Mouse (Mus musculus) lung, postnatal 0 days (tissue): Measurements from ENCODE around the gene Ube2r2. TPM values are rescaled to one million over a fixed set of nuclear protein-coding genes. Genes with fewer than 3 reads are reported as not detected.

Experiments used
- ATAC-seq: fragments of 200-750 bp; cut with Nextera tagmentation; 2 replicates; pipeline ENCODE4 v1.8.0; 2017; ENCODE audit warnings: moderate library complexity
- DNase-seq: peaks from one replicate; pipeline ENCODE4 v3.0.0-alpha.2; 2016; ENCODE audit warnings: low spot score
- H3K27ac ChIP-seq: fragments of 300-500 bp; sonication (generic); 2 replicates; pipeline ENCODE4 v1.5.1; 2014; ENCODE audit warnings: antibody characterized with exemption, mild to moderate bottlenecking, low read length, mixed read lengths
- H3K27me3 ChIP-seq: fragments of 300-500 bp; sonication (generic); replicated peaks from 2 replicates; pipeline ENCODE4 v1.6.1; 2014; ENCODE audit warnings: low read length, mixed read lengths; ENCODE audit not compliant: insufficient read depth
- H3K36me3 ChIP-seq: fragments of 300-500 bp; sonication (generic); 2 replicates; pipeline ENCODE4 v1.6.1; 2014; ENCODE audit warnings: low read length, mixed read lengths; ENCODE audit not compliant: insufficient read depth
- H3K4me1 ChIP-seq: fragments of 300-500 bp; sonication (generic); 2 replicates; pipeline ENCODE4 v1.6.1; 2014; ENCODE audit warnings: antibody characterized with exemption, low read depth, low read length, mixed read lengths; ENCODE audit not compliant: insufficient read depth
- H3K4me2 ChIP-seq: fragments of 300-500 bp; sonication (generic); replicated peaks from 2 replicates; pipeline ENCODE4 v1.6.1; 2014; ENCODE audit warnings: low read depth, mild to moderate bottlenecking, low read length, moderate library complexity, mixed read lengths
- H3K4me3 ChIP-seq: fragments of 300-500 bp; sonication (generic); 2 replicates; pipeline ENCODE4 v1.5.1; 2014; ENCODE audit warnings: low read depth, low read length
- H3K9ac ChIP-seq: fragments of 300-500 bp; sonication (generic); replicated peaks from 2 replicates; pipeline ENCODE4 v1.6.1; 2014; ENCODE audit warnings: low read depth, mild to moderate bottlenecking
- H3K9me3 ChIP-seq: fragments of 300-500 bp; sonication (generic); 2 replicates; pipeline ENCODE4 v1.6.1; 2016; ENCODE audit warnings: low read length, mixed read lengths
- CTCF ChIP-seq: IDR thresholded peaks from 2 replicates; pipeline ENCODE4 v1.5.1; 2016; ENCODE audit warnings: antibody characterized with exemption, mild to moderate bottlenecking
- EP300 ChIP-seq: IDR thresholded peaks from 2 replicates; pipeline ENCODE4 v1.6.1; 2016; ENCODE audit warnings: antibody characterized with exemption, mild to moderate bottlenecking, control low read depth
- WGBS: fragments of 180-500 bp; shearing (Covaris S2); extraction: QIAGEN DNeasy Blood & Tissue Kit; methylation state at CpG from one replicate; pipeline ENCODE4 v1.1.7; 2014; 5-methylcytosine and 5-hydroxymethylcytosine counted together
- polyA plus RNA-seq: library from polyadenylated mRNA; unstranded; fragments of >200 nt; fragmentation: Nextera tagmentation; extraction: Ambion mirVana; gene quantifications from 2 replicates; pipeline ENCODE4 v1.2.1, GENCODE M21; 2015

Ube2r2 gene
- polyA plus RNA-seq, 1 experiment from 2014 or later: 77.9 TPM

GRCm38 (mm10) chr4:41158251-41158650, 22.7 kb downstream of the Ube2r2 start:
- Histone ChIP-seq H3K27me3 (no peaks in the 10 kb centered on the region), H3K36me3 (no peaks in the 10 kb centered on the region), H3K4me2 (no peak overlapping the region), H3K27ac (0 out of 2 replicates have a peak overlapping the region, but pooled peaks have one; percentile 5), H3K9me3 (no peaks in the 10 kb centered on the region), H3K4me3 (no peak overlapping the region), H3K9ac (no peak overlapping the region), H3K4me1 (0 out of 2 replicates have a peak, but pooled peaks cover 5% of the 10 kb centered on the region)
- DNase-seq (no peak), ATAC-seq (no peak)
- TF ChIP-seq CTCF (no peak), EP300 (no peak)
- whole genome bisulfite sequencing: 62% methylated on average over 1 of the region's 1 CpGs

GRCm38 (mm10) chr4:41161232-41161631, 25.7 kb downstream of the Ube2r2 start:
- 99% methylated on average over 3 of the region's 3 CpGs for WGBS
- Histone ChIP-seq H3K36me3 (no peaks in the 10 kb centered on the region), H3K27me3 (no peaks in the 10 kb centered on the region), H3K9me3 (no peaks in the 10 kb centered on the region), H3K27ac (no peak overlapping the region), H3K9ac (no peak overlapping the region), H3K4me3 (no peak overlapping the region), H3K4me1 (0 out of 2 replicates have a peak, but pooled peaks cover 8% of the 10 kb centered on the region), H3K4me2 (no peak overlapping the region)
- TF ChIP-seq EP300: no peak
- TF ChIP-seq CTCF: no peak
- DNase-seq (no peak), ATAC-seq (no peak)

- no peak overlapping the region for H3K4me2 ChIP-seq
- ATAC-seq (no peak), DNase-seq (no peak)
- no peak overlapping the region for H3K27ac ChIP-seq
- 48% methylated on average over 2 of the region's 2 CpGs for WGBS
- H3K4me3 ChIP-seq: no peak overlapping the region
- TF ChIP-seq CTCF: no peak
- no peak for TF ChIP-seq EP300
- H3K9me3 ChIP-seq: no peaks in the 10 kb centered on the region
- H3K9ac ChIP-seq: no peak overlapping the region
- H3K36me3 ChIP-seq: no peaks in the 10 kb centered on the region
- no peaks in the 10 kb centered on the region for H3K27me3 ChIP-seq
- H3K4me1 ChIP-seq: 0 out of 2 replicates have a peak, but pooled peaks cover 3% of the 10 kb centered on the region
These were observed 29.4 kb downstream of the Ube2r2 start for GRCm38 (mm10) chr4:41164974-41165373.

GRCm38 (mm10) chr4:41165693-41166475, 30.3 kb downstream of the Ube2r2 start:
- Histone ChIP-seq H3K27me3 (no peaks in the 10 kb centered on the region), H3K9ac (no peak overlapping the region), H3K4me1 (0 out of 2 replicates have a peak, but pooled peaks cover 3% of the 10 kb centered on the region), H3K4me3 (no peak overlapping the region), H3K4me2 (no peak overlapping the region), H3K9me3 (no peaks in the 10 kb centered on the region), H3K27ac (no peak overlapping the region), H3K36me3 (no peaks in the 10 kb centered on the region)
- TF ChIP-seq CTCF: peak; percentile 80
- TF ChIP-seq EP300: no peak
- 59% methylated on average over 6 of the region's 6 CpGs for WGBS
- peak; percentile 90 for DNase-seq
- ATAC-seq: peak; percentile 25; the same call in 1 of the 2 replicates

GRCm38 (mm10) chr4:41170970-41171369, 35.4 kb downstream of the Ube2r2 start:
- Histone ChIP-seq H3K9me3 (no peaks in the 10 kb centered on the region), H3K36me3 (no peaks in the 10 kb centered on the region), H3K9ac (no peak overlapping the region), H3K4me1 (no peaks in the 10 kb centered on the region), H3K27ac (no peak overlapping the region), H3K27me3 (no peaks in the 10 kb centered on the region), H3K4me3 (no peak overlapping the region), H3K4me2 (no peak overlapping the region)
- no peak for TF ChIP-seq EP300
- 0 out of 2 replicates have a peak, but pooled peaks have one; percentile 19 for TF ChIP-seq CTCF
- ATAC-seq (no peak), DNase-seq (no peak)
- WGBS: 71% methylated on average over 2 of the region's 2 CpGs

GRCm38 (mm10) chr4:41174631-41175030, 39.1 kb downstream of the Ube2r2 start:
- H3K36me3 ChIP-seq: peaks cover 6% of the 10 kb centered on the region; the same call in 1 of the 2 replicates
- no peak overlapping the region for H3K27ac ChIP-seq
- no peaks in the 10 kb centered on the region for H3K9me3 ChIP-seq
- TF ChIP-seq CTCF (no peak), EP300 (no peak)
- no peak overlapping the region for H3K4me3 ChIP-seq
- H3K9ac ChIP-seq: no peak overlapping the region
- DNase-seq (no peak), ATAC-seq (no peak)
- WGBS: 80% methylated on average over 2 of the region's 2 CpGs
- no peaks in the 10 kb centered on the region for H3K27me3 ChIP-seq
- no peak overlapping the region for H3K4me2 ChIP-seq
- peaks cover under 1% of the 10 kb centered on the region; the same call in 1 of the 2 replicates for H3K4me1 ChIP-seq
